Mouse (Mus musculus) cerebellum, postnatal 36 days (tissue): Measurements from ENCODE around the gene Ddx43.
"Not testable (repeated sequence)": the region's sequence is repeated elsewhere in the genome, so short reads cannot be mapped to it uniquely, and the experiment has no call there.

Source experiments
- DNase-seq, 2 experiments: peaks; one replicate each; pipeline ENCODE4 v3.0.0; 2021 to 2022; ENCODE audit warnings: mixed read lengths in 2 of 2

The Ddx43 gene

DNA sequence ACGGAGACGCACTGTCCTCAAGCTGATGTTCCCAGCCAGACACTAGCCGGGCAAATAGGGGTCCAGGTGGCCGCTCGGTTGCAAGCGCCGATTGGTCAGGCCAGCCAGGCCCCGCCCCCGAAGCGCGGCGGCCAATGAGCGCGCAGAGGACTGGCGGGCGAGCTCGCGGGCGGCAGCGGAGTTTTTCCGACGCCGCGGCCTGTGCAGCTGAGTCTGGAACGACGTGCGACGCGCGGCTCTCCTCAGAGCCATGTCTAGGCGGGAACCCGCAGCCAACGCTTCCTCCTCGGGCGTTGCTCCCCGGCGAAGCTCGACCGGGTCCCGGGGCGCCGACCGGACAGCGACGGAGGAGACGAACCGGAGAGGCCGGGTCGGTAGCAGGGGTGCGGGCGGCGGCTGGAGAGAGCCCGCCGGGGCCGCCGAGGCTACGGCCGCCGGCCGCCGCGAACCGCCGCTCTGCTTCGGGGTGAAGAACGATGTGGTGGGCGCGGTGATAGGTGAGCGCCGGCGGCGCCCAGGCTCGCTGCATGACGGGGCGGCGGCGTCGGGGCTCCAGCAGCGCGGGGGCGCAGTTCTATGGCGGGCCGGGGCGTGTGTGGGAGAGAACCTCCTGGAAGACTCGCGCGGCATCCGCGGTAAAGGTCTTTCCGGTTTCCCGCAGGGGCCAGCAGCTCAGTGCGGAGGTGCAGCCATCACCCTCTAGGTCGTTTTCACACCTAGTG, at the start of gene Ddx43:
Ddx43 (plus strand) TSS at position 148 of the 722 bp plus-strand sequence.
- DNase-seq, result peak in 1 of 2 experiments; percentile 4

GRCm38 (mm10) chr9:78347004-78347403, 48.6 kb upstream of the Ddx43 start:
- DNase-seq, result no peak

GRCm38 (mm10) chr9:78348206-78349004, 47.2 kb upstream of the Ddx43 start:
- not testable (repeated sequence) for DNase-seq

DNA sequence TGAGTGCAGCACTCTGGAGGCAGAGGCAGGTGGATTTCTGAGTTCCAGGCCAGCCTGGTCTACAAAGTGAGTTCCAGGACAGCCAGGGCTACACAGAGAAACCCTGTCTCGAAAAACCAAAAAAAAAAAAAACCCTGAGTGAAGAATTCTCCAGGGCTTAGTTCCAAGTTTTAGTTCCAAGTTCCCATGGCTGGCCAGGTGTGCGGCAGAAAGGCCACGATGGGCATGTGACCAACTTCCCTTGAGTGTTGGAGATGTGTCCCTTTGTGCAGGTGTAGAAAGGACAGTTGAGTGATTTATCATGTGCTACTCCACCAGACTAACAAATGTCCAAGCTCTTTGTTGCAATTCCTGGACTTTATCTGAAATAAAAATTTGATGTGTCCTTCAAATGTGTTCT, 46.4 kb upstream of the Ddx43 start:
- DNase-seq, result not testable (repeated sequence)

GRCm38 (mm10) chr9:78350007-78350406, 45.6 kb upstream of the Ddx43 start:
- DNase-seq, result not testable (repeated sequence)

DNA sequence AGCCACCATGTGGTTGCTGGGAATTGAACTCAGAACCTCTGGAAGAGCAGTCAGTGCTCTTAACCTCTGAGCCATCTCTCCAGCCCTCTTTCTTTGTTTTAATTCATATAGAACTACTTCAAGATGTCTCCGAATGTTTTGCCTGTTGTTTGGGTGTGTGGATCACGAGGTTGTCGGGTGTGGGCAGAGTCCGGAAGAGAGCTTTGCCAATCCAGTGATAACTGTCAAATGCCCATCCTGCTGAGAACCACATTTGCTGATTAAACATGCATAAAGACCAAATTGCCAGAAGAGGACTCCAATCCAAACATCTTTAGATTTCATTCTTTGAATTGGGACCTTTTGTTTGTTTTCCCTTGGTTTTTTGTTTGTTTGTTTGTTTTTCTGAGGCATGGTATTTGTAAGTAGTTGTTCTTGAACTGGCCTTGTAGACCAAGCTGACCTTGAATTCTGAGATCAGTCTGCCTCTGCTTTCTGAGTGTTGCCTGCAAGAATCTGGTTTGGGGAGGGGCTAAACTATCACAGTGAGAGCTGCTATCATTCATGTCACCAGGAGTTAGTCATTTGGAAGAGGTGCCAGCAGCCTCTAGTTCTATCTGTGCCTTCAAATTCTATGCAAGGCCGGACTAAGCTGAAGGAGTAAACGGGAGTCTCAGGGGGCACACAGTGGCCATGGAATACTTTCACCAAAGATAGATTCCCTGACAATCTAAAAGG, 43.9 kb upstream of the Ddx43 start:
- DNase-seq, result no peak

- no peak for DNase-seq
These were observed 40.7 kb upstream of the Ddx43 start for GRCm38 (mm10) chr9:78354665-78355578.

DNA sequence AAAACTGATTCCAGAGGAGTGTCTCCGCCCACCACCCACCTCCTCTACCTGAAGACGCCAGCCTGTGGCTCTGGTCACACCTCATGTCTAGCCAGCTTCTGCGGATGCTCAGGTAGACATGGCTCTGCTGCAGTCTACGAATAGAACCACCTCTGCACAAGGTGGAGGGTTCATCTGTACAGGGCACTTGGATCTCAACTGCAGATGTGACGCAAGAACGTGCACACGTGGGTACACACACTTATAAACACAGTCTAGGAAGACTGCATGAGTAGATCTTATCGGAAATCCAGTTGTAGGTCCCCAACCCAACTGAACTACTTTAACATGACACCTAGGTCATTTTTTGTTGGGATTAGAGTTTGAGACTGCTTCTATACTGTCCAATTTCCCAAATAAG, 40.0 kb upstream of the Ddx43 start, which contains the start of gene Gsta2:
Gsta2 (minus strand) TSS at position 178 of the 400 bp plus-strand sequence.
- DNase-seq, result no peak

GRCm38 (mm10) chr9:78358053-78358452, 37.5 kb upstream of the Ddx43 start:
- peak; percentile 50 to 52 for DNase-seq

DNA sequence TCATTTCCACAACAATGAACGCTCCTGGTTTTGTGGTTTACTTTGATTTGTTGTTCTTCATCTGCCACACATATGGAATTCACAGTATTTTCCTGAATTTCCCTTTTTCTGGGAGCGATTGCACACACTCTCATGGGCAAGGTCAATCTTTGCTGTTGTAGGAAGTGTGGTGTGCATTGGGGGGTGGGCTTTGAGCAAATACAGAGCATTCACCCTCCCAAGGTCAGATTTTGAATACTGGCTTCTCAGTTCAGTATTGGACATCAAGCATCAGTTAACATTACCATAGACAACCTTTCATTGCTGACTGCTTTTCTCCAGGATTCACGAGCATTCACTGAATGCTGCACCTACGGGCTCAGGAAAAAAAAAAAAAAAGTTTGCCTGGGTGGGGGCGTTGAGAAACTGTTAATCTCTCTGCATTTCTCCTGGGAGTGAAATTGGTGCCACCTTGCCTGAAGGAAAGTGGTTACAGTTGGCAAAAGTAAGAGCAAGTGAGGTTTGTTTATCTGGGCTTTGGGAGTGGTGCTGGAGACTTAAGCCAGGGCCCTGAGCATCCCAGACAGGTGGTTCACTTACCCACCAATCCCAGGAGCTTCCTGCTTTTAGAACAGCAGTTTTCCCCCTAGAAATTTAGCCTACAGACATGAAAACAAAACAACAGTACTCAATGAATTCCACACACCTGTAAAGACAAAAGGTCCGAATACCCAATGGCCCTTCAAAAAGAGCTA, 35.7 kb upstream of the Ddx43 start:
- no peak for DNase-seq

- DNase-seq, result no peak
These were observed 35.1 kb upstream of the Ddx43 start for GRCm38 (mm10) chr9:78360484-78360872.

DNA sequence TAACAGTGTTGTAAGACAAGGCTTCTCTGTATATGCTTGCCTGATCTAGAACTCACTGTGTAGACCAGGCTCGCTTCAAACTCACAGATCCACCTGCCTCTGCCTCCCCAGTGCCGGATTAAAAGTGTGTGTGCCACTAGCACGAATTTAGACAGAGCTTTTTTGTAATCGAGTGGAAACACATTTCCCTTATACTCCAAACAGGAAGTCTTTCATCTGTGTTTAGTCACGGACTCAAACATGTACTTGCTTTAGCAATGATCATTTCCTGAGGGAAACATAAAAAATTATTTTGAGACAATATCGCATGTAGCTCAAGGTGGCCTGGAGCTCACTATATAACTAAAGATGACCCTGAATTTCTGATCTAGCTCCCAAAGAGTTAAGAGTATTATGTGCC, 32.2 kb upstream of the Ddx43 start:
- no peak for DNase-seq

DNA sequence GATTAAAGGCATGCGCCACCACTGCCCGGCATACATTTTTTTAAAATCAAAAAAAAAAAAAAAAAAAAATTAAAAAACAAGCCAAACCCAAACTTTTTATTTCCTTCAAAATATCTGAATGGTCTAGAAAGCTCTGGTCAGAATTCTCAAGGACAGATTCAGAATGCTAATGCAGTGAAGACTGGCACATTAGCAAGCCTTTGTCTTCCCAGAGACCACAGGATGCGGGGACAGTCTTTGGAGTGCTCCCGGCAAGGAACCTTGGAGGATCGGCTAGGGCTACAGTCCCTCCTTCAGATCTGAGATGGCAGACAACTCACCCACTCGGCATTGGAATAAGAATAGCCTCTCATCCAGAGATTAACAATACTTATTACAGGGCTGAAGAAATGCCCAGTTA, 30.9 kb upstream of the Ddx43 start:
- no peak for DNase-seq

DNA sequence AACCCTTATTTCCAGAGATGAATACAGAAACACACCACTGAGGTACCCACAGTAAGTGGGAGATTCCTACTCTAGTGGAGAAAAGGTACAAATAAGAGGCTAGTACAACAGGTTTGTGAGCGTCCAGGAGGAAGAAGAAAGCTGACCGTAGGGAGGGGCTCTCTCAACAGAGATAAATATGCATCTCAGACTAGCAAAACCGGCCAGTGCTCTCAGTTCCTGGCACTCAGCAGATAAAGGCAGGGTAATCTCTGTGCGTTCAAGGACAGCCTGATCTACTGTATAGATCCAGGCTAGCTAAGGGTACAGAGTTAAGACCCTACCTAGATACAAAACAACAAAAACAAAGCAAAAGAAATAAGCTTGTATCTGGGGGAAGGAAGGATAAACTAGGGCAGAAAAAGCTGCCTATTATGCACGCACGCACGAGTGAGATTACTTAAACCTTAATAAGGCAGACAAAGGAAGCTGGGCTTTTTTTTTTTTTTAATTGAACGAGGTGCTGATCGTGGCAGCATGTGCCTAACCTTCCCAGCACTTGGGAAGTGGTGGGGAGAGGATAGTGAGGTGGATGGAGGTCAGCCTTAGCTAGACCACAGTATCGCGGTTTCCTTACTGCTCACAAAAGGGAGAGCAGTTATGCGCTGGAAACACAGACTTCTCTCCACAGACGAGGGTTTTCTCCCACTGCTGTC, 29.6 kb upstream of the Ddx43 start:
- no peak for DNase-seq

GRCm38 (mm10) chr9:78367959-78368358, 27.6 kb upstream of the Ddx43 start, which contains the start of gene Dppa5a:
Gene Dppa5a, minus strand, starts transcription at chr9:78368177.
- DNase-seq, result not testable (repeated sequence)

- DNase-seq, result no peak
These were observed 26.8 kb upstream of the Ddx43 start for GRCm38 (mm10) chr9:78368671-78369293.

DNA sequence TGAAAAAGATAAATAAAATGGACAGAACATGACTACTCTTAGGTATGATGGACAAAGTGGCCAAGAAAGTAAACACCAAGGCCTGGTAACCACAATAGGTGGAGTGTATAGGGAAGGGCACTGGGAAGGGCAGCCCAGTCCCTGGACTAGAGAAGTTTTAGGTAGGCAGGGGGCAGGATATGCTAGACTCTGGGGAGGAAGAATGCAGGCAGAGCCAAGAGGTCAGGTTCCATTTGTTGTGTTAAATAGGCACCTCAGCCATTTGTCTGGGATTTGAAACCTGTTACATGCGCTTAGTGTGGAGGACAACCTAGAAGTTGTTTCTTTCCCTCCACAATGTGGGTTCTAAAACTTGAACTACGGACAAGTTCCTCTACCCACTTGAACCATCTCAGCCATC, 26.2 kb upstream of the Ddx43 start:
- DNase-seq, result no peak

DNA sequence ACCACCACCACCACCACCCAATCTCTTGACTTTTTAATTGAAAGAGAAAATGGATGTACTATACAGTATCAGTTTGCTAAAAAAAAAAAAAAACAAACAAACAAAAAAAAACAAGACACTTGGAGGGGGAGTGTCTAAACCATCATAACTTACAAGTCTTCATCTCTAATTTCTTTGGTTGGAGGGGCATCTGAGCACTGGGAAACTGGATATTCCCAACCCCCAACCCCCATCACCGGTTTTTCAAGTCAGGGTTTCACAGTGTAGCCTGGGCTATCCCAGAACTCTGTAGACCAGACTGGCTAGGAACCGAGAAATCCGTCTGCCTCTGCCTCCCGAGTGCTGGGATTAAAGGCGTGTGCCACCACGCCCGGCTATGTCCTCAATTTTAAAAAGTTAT, 25.8 kb upstream of the Ddx43 start:
- DNase-seq, result no peak

DNA sequence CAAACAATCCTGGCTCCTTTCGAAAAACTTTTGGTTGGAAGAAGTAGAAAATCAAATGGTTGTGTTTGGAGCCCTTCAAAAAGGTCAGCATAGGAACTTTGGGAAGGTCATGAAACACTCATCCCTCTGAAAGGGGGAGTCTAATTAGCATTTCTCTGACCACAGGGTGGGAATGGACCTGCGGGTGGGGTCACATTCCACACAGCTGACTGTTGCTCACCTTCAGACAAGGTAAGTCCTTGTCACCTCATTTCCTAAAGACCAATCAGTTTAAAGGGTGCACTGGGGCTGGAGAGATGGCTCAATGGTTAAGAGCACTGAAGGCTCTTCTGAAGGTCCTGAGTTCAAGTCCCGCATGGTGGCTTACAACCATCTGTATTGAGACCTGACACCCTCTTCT, 24.1 kb upstream of the Ddx43 start:
- DNase-seq, result no peak

DNA sequence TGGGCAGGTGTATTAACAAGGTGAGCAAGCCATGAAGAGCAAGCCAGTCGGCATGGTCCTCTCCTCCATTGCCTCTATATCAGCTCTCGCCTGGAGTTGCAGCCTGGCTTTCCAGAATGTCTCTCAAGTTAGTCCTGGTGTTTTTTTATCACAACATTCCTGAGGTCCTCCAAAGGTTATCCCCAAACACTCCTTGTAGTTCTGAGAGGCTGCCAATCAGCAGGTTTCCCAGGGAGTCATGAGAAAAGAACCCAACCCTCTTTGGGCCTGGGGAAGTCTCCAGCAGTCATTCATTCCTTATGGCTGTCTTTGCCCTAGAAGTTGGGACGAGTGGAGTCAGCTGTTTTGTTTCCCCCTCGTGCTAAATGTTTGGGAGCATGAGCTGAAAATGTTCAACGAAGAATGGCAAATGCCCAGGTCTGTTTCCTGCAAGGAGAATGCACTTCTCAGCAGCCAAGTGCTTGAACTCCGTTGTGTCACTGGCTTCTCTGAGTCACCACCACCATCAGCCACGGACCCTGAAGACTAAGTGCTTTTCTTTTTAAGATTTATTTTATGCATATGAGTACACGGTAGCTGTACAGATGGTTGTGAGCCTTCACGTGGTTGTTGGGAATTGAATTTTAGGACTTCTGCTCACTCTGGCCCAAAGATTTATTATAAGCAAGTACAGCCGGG, 22.6 kb upstream of the Ddx43 start:
- no peak for DNase-seq
